Mouse (Mus musculus) small intestine, adult 2 months (tissue): ENCODE data around the gene Msmp. TPM values are rescaled to one million over a fixed set of nuclear protein-coding genes. Genes with fewer than 3 reads are reported as not detected.
"Not testable (repeated sequence)": the region's sequence is repeated elsewhere in the genome, so short reads cannot be mapped to it uniquely, and the experiment has no call there.

Source experiments
- H3K27ac ChIP-seq: fragments of 200-500 bp; 2 replicates; pipeline ENCODE4 v1.5.1; 2012; ENCODE audit warnings: low read depth, low read length, control low read depth, inconsistent platforms; ENCODE audit not compliant: insufficient read depth
- H3K27me3 ChIP-seq: fragments of 200-500 bp; 2 replicates; pipeline ENCODE4 v1.6.1; 2012; ENCODE audit warnings: mild to moderate bottlenecking, moderate library complexity, low read length, inconsistent platforms; ENCODE audit not compliant: control insufficient read depth, insufficient read depth
- H3K36me3 ChIP-seq: fragments of 200-500 bp; 2 replicates; pipeline ENCODE4 v1.6.1; 2012; ENCODE audit warnings: mild to moderate bottlenecking, low read length, control low read depth, inconsistent platforms; ENCODE audit not compliant: control insufficient read depth, insufficient read depth
- H3K4me1 ChIP-seq: fragments of 200-500 bp; 2 replicates; pipeline ENCODE4 v1.6.1; 2012; ENCODE audit warnings: low read length, inconsistent platforms, mixed read lengths; ENCODE audit not compliant: control insufficient read depth, insufficient read depth, insufficient read length
- H3K4me3 ChIP-seq: fragments of 200-500 bp; 2 replicates; pipeline ENCODE4 v1.5.1; 2012; ENCODE audit warnings: low read depth, mild to moderate bottlenecking, control low read depth, inconsistent platforms, low read length, moderate library complexity
- CTCF ChIP-seq: fragments of 200-500 bp; IDR thresholded peaks from 2 replicates; pipeline ENCODE4 v1.5.1; 2012; ENCODE audit warnings: low read depth, mild to moderate bottlenecking, control low read depth, inconsistent platforms, low read length, moderate library complexity, mixed read lengths; ENCODE audit not compliant: insufficient replicate concordance, insufficient read length; ENCODE audit errors: extremely low read depth
- POLR2A ChIP-seq: fragments of 200-500 bp; IDR thresholded peaks from 2 replicates; pipeline ENCODE4 v1.6.1; 2012; ENCODE audit warnings: low read depth, mild to moderate bottlenecking, control low read depth, inconsistent platforms, low read length, moderate library complexity
- WGBS: fragments of 180-500 bp; shearing (Covaris S2); methylation state at CpG from one replicate; pipeline ENCODE4 v1.1.7; 2018; 5-methylcytosine and 5-hydroxymethylcytosine counted together
- polyA plus RNA-seq: library from polyadenylated mRNA; depleted of rRNA; stranded (reverse); fragments of >200 nt; gene quantifications from 2 replicates; pipeline ENCODE4 v1.2.3, GENCODE M21; 2012

Gene Msmp
- polyA plus RNA-seq, 1 experiment = not detected

- WGBS = 58% methylated on average over 3 of the region's 3 CpGs
Measured at GRCm38 (mm10) chr4:43604099-43604498, 19.8 kb upstream of the Msmp start.

GRCm38 (mm10) chr4:43600195-43600934, 16.1 kb upstream of the Msmp start:
- H3K4me1 ChIP-seq = no peaks in the 10 kb centered on the region
- H3K36me3 ChIP-seq = no peaks in the 10 kb centered on the region
- TF ChIP-seq CTCF (no peak), POLR2A (no peak)
- no peak overlapping the region for H3K4me3 ChIP-seq
- 66% methylated on average over 9 of the region's 9 CpGs for WGBS
- H3K27ac ChIP-seq = no peak overlapping the region
- H3K27me3 ChIP-seq = no peaks in the 10 kb centered on the region

More at GRCm38 (mm10) chr4:43604099-43604498, 19.8 kb upstream of the Msmp start:
- TF ChIP-seq CTCF (no peak), POLR2A (no peak)
- Histone ChIP-seq H3K36me3 (no peaks in the 10 kb centered on the region), H3K4me1 (no peaks in the 10 kb centered on the region), H3K27me3 (no peaks in the 10 kb centered on the region; the same call in 1 of the 2 replicates), H3K4me3 (no peak overlapping the region), H3K27ac (no peak overlapping the region)

GRCm38 (mm10) chr4:43598650-43599380, 14.5 kb upstream of the Msmp start:
- TF ChIP-seq CTCF (no peak), POLR2A (no peak)
- H3K27me3 ChIP-seq = no peaks in the 10 kb centered on the region
- no peak overlapping the region for H3K27ac ChIP-seq
- H3K36me3 ChIP-seq = no peaks in the 10 kb centered on the region
- WGBS = 65% methylated on average over 7 of the region's 7 CpGs
- H3K4me3 ChIP-seq = no peak overlapping the region
- H3K4me1 ChIP-seq = no peaks in the 10 kb centered on the region

- H3K27ac ChIP-seq = no peak overlapping the region
- no peaks in the 10 kb centered on the region for H3K36me3 ChIP-seq
- H3K27me3 ChIP-seq = no peaks in the 10 kb centered on the region
- no peak for TF ChIP-seq POLR2A
- TF ChIP-seq CTCF = no peak
- no peak overlapping the region for H3K4me3 ChIP-seq
- 58% methylated on average over 4 of the region's 4 CpGs for WGBS
- H3K4me1 ChIP-seq = no peaks in the 10 kb centered on the region
Measured at GRCm38 (mm10) chr4:43598200-43598599, 13.9 kb upstream of the Msmp start.

- H3K36me3 ChIP-seq, H3K4me3 ChIP-seq, H3K27ac ChIP-seq, H3K27me3 ChIP-seq, H3K4me1 ChIP-seq: not testable (repeated sequence)
- 80% methylated on average over 2 of the region's 2 CpGs for WGBS
Measured at GRCm38 (mm10) chr4:43596597-43596996, 12.3 kb upstream of the Msmp start.

- no peak overlapping the region for H3K27ac ChIP-seq
- no peaks in the 10 kb centered on the region for H3K36me3 ChIP-seq
- H3K27me3 ChIP-seq = no peaks in the 10 kb centered on the region
- H3K4me1 ChIP-seq = no peaks in the 10 kb centered on the region
- no peak overlapping the region for H3K4me3 ChIP-seq
- 27% methylated on average over 3 of the region's 3 CpGs for WGBS
- TF ChIP-seq CTCF (no peak), POLR2A (no peak)
Measured at GRCm38 (mm10) chr4:43593453-43593852, 9.2 kb upstream of the Msmp start.

GRCm38 (mm10) chr4:43591961-43592360, 7.7 kb upstream of the Msmp start:
- no peaks in the 10 kb centered on the region for H3K36me3 ChIP-seq
- TF ChIP-seq CTCF (no peak), POLR2A (no peak)
- WGBS = 80% methylated on average over 3 of the region's 3 CpGs
- no peaks in the 10 kb centered on the region for H3K27me3 ChIP-seq
- no peak overlapping the region for H3K27ac ChIP-seq
- H3K4me3 ChIP-seq = no peak overlapping the region
- H3K4me1 ChIP-seq = no peaks in the 10 kb centered on the region
